24 mouse cellular contexts compared by ENCODE assay signal in genomic region chr2:165092393-165092792, GRCm38 (mm10). TPM values are rescaled to one million over a fixed set of nuclear protein-coding genes. Genes with fewer than 3 reads are reported as not detected.
"Had no signal": no experiment of that assay in that cellular context is flagged by ENCODE, and none has a peak within 500 bp of the region (broad histone marks: within the 10 kb centered on the region; RNA-seq: fewer than 3 reads in every experiment).

No protein-coding gene starts in this region.

- DNase-seq: kidney, adult 2 months; kidney, postnatal 14 days; left cerebral cortex, postnatal 4 days; lung, adult 18-20 months; right cerebral cortex, adult 18-20 months; right cerebral cortex, postnatal 25 days; thymus, adult 2 months; thymus, postnatal 25 days had no signal

- H3K4me1 ChIP-seq: kidney, embryonic 15.5 days had no signal

- H3K9me3 ChIP-seq: kidney, embryonic 15.5 days; limb, embryonic 13.5 days; neural tube, embryonic 12.5 days had no signal

- H3K4me2 ChIP-seq: kidney, embryonic 15.5 days; limb, embryonic 13.5 days; neural tube, embryonic 12.5 days had no signal

- H3K4me3 ChIP-seq: kidney, embryonic 15.5 days; limb, embryonic 13.5 days; neural tube, embryonic 12.5 days had no signal

- H3K9ac ChIP-seq: kidney, embryonic 15.5 days; limb, embryonic 13.5 days; liver, embryonic 14.5 days; neural tube, embryonic 12.5 days had no signal

- H3K36me3 ChIP-seq: kidney, embryonic 15.5 days; limb, embryonic 13.5 days; neural tube, embryonic 12.5 days had no signal

- H3K27ac ChIP-seq: kidney, embryonic 15.5 days; limb, embryonic 13.5 days; liver, embryonic 14.5 days; neural tube, embryonic 12.5 days; stomach, postnatal 0 days had no signal

RNA-seq across cellular contexts. Expression of gene 1700025C18Rik, which starts 1.8 kb away (rescaled TPM):
- total RNA-seq: layer of hippocampus, adult 8-10 months; layer of hippocampus, postnatal 14 days; left cerebral cortex, adult 18-20 months; left cerebral cortex, postnatal 10 days; left cerebral cortex, postnatal 4 days; liver, adult 2 months; megakaryocyte-erythroid progenitor cell, adult 5-6 weeks; monocyte, adult 5-6 weeks; neutrophil, adult 5-6 weeks had no signal
- polyA plus RNA-seq: kidney, adult 2 months; kidney, embryonic 15.5 days; large intestine, adult 2 months; limb, embryonic 13.5 days; liver, adult 2 months; liver, embryonic 14.5 days; lung, embryonic 16.5 days; neural tube, embryonic 12.5 days; stomach, postnatal 0 days; thymus, adult 2 months; urinary bladder, adult 2 months had no signal

RNA-seq across cellular contexts. Expression of gene Cd40, which starts 37.0 kb away (rescaled TPM):
- total RNA-seq: megakaryocyte-erythroid progenitor cell, adult 5-6 weeks had no signal
